Mouse (Mus musculus): ENCODE results near the gene Sf1. TPM values are rescaled to one million over a fixed set of nuclear protein-coding genes. Genes with fewer than 3 reads are reported as not detected.

Sf1 gene
- total RNA-seq, 1 experiment from 2014 or later: 370 TPM

DNA sequence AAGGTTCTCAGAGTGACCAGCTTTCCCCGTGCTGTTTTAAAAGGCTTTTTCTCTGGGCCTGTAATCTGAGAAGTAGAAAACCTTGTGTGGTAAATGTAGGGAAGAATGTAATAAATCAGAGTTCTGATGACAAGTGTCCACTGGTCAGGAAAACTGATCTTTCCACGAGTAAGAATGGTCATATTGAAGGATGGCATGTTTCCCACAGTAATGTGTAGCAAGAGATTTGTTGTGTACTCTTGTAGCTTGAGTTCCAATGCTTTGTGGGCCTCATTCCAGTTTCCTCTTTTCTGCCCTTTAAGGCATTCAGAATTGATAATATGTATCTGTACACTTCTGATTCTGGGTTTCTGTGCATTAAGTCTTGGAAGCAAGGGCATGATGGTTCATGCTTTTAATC is 1.4 kb downstream of the Sf1 start:
- no peak for ATAC-seq (ENCODE audit: extremely low read depth, insufficient number of reproducible peaks, low FRiP score, poor library complexity, severe bottlenecking)

DNA sequence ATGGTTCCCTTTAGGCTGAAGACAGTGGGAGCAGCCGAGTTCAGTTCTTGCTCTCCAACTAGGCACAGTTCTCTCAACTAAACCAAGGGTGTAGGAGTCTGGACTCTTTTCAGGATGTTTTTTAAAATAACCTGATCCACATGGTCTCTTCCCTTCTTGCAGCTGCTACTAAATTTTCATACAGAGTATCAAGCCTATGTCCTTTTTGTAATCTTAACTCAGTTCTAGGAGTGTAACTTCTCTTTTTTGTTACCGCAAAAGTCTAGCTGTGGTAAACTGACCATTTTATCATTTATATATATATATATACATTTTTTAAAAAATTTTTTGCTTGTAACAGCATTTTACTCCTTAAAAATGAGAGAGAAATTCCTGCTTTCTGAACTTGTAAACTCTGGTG is 6.7 kb downstream of the Sf1 start:
- ATAC-seq (ENCODE audit: extremely low read depth, insufficient number of reproducible peaks, low FRiP score, poor library complexity, severe bottlenecking): no peak

DNA sequence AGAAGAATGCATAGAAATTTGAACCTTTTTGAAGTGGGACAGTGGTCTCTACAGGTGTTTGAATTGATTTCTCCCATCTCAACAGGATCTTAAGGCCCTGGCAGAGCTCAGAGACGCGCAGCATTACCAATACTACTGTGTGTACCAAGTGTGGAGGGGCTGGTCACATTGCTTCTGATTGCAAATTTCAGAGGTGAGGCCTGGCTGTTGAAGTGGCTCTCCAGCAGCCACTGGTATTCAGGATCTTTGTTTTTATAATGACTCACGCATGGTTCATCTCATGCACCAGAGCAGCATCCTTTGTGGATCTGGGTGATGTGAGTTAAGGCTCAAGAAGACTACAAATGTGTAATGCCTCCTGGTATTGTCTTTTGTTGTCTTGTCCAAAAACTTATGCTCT is 8.9 kb downstream of the Sf1 start:
- no peak for ATAC-seq (ENCODE audit: extremely low read depth, insufficient number of reproducible peaks, low FRiP score, poor library complexity, severe bottlenecking)

DNA sequence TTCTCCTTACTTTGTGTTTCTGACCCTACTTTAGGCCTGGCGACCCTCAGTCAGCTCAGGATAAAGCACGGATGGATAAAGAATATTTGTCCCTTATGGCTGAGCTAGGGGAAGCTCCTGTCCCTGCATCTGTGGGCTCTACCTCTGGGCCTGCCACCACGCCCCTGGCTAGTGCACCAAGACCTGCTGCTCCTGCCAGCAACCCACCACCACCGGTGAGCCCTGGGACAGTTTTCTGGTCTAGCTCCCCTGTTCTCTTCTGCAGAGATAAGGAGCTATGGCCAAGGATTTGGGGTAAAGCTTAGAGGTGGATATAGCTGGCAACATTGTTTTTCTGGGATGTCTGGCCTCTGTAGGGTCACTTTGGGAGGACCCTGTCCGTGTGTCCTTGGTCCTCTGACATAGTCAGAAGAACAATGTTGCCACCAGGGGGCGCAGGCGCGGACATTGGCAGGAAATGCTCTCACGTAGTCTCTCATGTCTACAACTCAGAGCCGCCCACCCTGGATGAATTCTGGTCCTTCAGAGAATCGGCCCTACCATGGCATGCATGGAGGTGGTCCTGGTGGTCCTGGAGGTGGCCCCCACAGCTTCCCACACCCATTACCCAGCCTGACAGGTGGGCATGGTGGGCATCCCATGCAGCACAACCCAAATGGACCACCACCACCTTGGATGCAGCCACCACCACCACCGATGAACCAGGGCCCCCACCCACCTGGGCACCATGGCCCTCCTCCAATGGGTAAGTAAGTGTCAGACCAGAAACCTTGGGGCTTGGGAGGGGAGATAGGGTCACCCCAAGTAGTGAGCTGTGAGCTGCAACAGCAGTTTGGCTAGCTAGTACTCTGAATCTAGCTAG is 10.3 kb downstream of the Sf1 start:
- ATAC-seq (ENCODE audit: extremely low read depth, insufficient number of reproducible peaks, low FRiP score, poor library complexity, severe bottlenecking): peak; percentile 60

DNA sequence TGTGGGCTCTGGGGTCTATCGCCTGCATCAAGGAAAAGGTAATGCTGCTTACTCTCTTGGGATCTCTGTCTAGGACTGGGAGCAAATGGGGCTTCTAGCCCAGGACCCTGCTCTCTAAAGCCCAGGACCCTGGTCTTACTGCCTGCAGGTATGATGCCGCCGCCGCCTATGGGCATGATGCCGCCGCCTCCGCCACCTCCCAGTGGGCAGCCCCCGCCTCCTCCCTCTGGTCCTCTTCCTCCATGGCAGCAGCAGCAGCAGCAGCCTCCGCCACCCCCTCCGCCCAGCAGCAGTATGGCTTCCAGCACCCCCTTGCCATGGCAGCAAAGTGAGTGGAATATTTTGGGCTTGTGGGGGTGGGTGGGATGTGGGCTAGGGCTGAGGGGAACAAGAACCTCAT is 11.1 kb downstream of the Sf1 start:
- no peak for ATAC-seq (ENCODE audit: extremely low read depth, insufficient number of reproducible peaks, low FRiP score, poor library complexity, severe bottlenecking)

DNA sequence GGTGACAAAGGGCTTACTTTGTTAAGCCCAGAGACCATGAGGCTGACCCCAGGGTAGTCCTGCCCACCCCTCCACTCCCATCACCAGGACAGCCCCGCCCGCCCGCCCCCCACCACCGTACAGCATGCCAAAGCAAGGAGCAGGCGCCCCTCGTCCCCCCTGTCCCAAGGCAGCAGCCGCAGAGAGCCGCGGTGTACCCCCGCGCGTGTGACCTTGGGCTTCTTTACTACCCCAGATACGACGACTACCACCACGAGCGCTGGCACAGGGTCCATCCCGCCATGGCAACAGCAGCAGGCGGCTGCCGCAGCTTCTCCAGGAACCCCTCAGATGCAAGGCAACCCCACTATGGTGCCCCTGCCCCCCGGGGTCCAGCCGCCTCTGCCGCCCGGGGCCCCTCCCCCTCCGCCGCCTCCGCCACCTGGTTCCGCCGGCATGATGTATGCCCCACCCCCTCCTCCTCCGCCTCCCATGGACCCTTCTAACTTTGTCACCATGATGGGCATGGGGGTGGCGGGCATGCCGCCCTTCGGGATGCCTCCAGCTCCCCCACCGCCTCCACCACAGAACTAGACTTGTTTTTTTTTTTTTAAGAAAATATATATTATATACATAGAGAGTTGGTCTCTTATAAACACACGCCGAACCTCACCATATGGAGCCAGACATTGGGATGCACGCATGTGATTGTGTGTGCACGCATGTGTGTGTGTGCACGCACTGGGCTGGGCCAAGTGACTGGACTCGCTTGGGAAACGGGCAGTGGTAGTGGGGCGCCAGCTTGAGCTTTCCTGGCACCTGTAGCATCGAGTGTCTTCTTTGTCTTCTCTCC is 12.1 kb downstream of the Sf1 start:
- no peak for ATAC-seq (ENCODE audit: extremely low read depth, insufficient number of reproducible peaks, low FRiP score, poor library complexity, severe bottlenecking)

DNA sequence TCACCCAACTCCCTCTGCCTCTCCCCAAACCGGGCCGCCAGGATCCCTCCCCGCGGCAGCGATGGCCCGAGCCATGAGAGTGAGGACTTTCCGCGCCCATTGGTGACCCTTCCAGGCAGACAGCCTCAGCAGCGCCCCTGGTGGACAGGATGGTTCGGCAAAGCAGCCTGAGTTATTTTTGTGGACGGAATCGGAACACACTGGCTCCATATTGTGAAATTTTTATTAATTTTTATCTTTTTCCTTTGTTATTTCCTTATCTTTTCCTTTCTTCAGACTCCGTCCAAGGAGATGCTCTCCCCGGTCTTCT is 12.7 kb downstream of the Sf1 start:
- ATAC-seq (ENCODE audit: extremely low read depth, insufficient number of reproducible peaks, low FRiP score, poor library complexity, severe bottlenecking): no peak

DNA sequence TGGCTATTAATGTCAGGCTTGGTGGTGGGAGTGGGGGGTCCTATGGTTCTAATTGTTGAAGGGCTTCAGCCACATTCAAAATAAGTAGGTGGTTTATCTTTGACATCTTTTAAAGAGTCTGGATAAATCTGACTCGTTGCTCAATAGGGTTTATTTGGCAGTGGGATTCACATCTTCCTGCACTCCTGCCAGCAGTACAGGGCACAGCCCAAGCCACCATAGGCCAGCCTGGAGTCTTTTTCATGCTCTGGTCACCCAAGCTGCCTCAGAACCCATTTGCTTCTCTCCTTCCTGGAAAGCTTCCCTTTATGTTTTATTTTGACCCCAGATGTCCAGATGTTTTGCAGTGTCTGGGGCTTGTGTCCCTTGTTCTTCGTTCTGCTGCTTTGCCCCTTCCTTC is 13.2 kb downstream of the Sf1 start:
- ATAC-seq (ENCODE audit: extremely low read depth, insufficient number of reproducible peaks, low FRiP score, poor library complexity, severe bottlenecking): no peak

DNA sequence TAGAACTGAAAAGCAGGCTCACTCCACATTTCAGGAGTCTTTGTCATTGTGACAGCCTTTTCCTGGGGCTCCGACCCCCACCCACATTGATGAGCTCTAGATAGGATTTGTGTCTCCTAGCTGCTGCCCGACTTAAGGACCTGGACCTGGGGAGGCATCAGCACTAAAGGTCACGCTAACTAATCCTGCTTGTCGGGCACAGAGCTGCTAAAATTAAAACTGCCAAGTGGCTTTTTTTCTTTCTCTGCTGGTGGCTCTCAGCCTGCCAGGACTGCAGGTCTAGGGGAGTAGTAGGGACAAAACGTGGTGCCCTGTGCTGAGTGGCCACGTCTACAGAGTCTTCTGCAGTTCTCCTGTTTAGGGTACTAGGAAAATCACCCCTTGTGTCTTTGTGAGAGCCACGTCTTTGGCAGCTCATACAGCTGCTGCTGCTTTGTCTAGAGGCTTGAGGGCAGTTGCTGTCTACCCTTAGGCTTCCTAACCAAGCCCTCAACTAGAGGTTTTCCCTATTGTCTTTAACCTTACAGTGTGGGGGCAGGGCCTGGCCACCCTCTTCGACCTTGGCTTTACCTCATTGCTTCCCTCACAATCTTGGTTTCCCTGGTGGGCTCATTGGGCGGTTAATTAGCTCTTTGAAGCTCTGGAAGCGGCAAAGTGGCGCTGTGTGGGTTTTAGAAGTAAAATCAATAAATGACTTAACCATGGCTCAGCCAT is 14.0 kb downstream of the Sf1 start:
- ATAC-seq (ENCODE audit: extremely low read depth, insufficient number of reproducible peaks, low FRiP score, poor library complexity, severe bottlenecking): no peak

DNA sequence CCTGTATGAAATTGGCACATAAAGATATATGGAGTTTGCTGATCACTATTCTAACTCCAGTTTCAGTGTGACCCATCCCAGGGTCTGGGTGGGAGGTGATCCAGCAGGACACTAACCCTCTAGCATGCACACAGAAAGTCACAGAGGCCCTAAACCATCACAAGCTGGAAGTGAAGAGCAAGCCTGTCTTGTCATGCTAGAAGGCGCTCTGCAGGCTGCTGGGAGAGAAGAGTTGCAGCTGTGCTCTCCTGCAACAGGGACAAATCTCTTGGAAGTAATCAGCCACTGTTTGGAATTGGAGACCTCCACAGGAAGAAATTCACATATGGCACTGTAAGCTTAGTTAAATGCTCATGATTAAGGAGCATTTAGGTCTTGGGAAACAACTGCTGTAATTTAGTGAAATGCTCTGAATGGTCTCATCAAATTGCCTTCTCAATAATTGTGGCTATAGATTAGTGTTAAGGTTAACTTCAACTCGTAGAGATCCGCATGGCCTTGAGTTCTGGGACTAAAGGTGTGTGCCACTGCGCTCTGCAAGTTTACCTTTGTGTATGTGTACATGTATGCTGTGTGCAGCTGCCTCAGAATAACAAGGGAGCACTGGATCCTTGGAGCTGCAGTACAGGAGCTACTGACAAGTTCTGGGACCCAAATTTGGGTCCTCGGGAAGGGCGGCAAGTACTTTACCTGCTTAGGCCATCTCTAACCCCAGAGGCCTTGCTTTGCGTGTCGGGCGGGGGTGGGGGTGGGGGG is 17.1 kb downstream of the Sf1 start:
- ATAC-seq (ENCODE audit: extremely low read depth, insufficient number of reproducible peaks, low FRiP score, poor library complexity, severe bottlenecking): no peak

DNA sequence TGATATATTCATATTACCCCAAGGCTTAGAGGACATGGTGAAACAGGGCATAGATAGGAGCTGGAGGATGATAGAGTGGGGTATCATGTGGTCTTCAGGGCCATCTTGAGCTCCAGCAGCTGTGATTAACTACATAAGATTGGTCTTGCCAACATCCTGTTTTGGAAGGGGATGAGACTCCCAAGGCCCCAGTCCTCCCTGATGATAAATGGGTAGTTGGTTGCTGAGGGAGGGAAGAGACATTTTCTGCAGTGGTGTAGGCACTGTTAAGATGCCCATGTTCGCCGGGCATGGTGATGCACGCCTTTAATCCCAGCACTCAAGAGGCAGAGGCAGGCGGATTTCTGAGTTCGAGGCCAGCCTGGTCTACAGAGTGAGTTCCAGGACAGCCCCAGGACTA is 17.7 kb downstream of the Sf1 start:
- ATAC-seq (ENCODE audit: extremely low read depth, insufficient number of reproducible peaks, low FRiP score, poor library complexity, severe bottlenecking): no peak

DNA sequence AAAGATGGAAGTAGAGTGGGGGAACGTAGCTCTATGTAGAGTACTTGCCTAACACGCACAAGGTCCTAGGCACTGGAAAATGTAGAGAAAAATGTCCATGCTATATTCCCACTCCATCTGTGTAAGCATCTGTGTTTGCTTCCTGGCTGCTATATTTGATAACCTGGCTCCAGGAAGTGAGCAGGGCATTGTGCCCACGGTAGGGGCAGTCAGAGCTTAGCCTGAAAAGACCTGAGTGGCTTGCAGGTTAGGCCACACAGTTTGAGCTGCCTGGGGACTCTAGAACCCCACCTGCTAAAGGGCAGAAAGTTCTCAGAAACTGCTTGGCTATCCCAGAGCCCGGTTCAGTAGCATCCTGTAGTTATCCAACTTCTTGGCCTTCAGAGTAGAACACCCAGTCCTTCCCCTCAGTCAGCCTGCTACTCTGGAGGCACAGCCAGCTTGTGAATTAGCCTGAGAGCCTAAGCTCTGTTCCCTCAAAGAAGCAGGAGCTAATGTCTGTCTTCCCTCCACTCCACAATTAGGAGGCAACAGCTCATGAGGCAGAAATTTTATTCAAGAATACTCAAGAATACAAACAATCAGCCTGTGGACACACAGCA is 18.9 kb downstream of the Sf1 start:
- no peak for ATAC-seq (ENCODE audit: extremely low read depth, insufficient number of reproducible peaks, low FRiP score, poor library complexity, severe bottlenecking)

DNA sequence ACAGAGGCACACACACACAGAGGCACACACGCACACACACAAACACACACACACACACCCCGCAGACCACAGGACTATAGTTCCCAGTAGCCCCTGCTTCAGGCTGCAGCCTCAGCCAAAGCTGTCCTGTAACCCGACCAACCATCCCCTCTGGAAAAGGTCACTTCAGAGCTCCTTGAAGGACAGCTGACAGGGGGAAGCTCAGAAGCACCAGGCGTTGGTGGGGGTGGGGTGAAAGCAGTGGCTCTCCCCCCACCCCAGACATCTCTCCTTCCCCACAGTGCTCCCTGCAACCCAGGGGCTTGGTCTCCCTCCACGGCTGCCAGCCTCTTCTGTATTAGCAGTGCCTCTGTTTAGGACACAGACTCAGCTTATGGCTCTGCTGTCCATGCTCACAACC is 20.0 kb downstream of the Sf1 start:
- no peak for ATAC-seq (ENCODE audit: extremely low read depth, insufficient number of reproducible peaks, low FRiP score, poor library complexity, severe bottlenecking)

DNA sequence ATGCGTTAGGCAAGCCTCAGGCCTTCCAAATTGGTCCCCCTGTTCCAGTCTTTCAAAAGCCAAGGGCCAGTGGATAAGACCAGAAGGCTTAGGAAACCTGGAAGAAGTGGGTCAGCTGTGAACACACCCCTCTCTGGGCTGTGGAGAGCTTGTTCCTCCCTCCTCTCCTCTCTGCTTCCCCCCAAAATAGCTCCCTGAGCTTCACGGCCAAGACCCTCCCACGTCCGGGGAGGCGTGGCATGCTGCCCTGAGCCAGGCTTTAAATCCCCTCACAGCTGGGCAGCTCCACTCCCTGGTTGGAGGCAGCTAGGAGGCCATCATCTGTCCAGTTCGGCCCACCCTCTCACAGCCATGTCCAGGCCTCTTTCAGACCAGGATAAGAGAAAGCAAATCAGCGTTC is 20.6 kb downstream of the Sf1 start, which contains the start of gene Pygm:
TSS of gene Pygm (plus strand) at position 272 of the 400 bp plus-strand sequence.
- ATAC-seq (ENCODE audit: extremely low read depth, insufficient number of reproducible peaks, low FRiP score, poor library complexity, severe bottlenecking): no peak

DNA sequence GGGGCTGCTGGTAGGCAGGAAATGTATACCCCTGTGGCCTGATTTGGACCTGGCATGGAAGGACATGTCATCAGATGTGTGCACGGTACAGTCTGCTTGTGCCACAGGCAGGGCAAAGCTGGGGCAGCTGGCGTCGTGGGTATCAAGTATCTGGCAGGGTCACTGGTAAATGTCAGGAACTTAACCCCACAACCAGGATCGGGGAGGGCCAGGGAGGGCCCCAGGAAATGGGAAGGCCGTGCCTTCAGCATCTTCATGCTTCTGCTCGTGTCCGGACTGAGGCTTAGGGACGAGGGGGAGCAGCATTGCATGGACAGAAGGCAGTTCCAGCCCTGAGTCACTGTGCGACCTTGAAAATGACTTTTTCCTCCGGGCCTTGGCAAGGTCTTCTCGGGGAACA is 21.5 kb downstream of the Sf1 start:
- no peak for ATAC-seq (ENCODE audit: extremely low read depth, insufficient number of reproducible peaks, low FRiP score, poor library complexity, severe bottlenecking)

DNA sequence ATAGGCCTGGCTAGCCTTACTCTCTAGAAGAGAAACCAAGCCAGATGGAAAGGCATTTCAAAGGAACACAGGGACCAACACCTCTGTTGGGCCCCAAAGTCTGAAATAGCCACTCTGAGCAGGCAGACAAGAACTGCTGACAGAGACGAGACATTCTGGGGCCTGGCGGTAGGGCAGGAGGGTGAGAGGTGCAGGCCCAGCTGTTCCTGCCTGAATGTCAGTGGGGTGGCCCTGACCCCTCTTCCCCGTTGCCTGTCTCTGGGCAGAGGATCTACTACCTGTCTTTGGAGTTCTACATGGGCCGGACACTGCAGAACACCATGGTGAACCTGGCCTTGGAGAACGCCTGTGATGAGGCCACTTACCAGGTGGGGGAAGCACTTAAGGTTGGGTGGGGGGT is 21.9 kb downstream of the Sf1 start:
- no peak for ATAC-seq (ENCODE audit: extremely low read depth, insufficient number of reproducible peaks, low FRiP score, poor library complexity, severe bottlenecking)

DNA sequence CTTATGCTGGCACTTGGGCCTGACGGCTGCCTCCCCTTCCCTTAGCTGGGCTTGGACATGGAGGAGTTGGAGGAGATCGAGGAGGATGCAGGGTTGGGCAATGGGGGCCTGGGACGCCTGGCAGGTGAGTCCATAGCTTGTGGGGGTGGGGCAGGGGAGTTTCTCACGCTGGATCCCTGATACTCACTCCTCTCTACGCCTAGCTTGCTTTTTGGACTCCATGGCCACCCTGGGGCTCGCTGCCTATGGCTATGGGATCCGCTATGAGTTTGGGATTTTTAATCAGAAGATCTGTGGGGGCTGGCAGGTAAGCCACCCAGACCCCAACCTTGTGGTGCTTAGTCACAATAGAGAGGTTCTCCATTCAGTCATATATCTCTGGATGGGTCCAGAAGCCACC is 22.3 kb downstream of the Sf1 start:
- ATAC-seq (ENCODE audit: extremely low read depth, insufficient number of reproducible peaks, low FRiP score, poor library complexity, severe bottlenecking): no peak

DNA sequence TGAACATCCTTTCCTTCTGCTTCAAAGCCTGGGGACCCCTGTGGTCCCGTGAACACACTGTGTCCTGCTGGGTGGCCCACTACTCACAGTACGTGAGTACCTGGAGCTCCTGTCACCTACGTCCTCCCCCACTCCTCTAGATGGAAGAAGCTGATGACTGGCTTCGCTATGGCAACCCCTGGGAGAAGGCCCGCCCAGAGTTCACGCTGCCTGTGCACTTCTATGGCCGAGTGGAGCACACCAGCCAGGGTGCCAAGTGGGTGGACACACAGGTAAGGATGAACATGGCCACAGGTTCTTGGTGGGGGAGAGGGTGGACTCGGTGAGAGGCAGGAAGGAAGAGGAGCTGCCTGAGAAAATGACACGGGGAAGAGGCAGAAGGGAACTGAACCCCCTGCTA is 22.7 kb downstream of the Sf1 start:
- no peak for ATAC-seq (ENCODE audit: extremely low read depth, insufficient number of reproducible peaks, low FRiP score, poor library complexity, severe bottlenecking)

DNA sequence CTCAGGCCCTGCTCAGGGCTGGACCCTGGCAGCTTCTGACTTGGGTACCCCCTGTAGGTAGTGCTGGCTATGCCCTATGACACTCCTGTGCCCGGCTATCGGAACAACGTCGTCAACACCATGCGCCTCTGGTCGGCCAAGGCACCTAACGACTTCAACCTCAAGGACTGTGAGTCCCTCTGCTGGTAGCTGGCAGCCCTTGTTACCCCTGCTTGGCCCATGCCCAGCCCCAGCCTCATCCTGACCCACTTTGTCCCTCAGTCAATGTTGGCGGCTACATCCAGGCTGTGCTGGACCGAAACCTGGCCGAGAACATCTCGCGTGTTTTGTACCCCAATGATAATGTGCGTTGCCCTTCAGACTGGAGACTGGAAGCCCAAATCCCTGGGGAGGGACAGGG is 24.5 kb downstream of the Sf1 start:
- ATAC-seq (ENCODE audit: extremely low read depth, insufficient number of reproducible peaks, low FRiP score, poor library complexity, severe bottlenecking): no peak

Measured in neutrophil, adult 5-6 weeks (primary cell).